In genomic region chr11:50546456-50547144, GRCm38 (mm10) we compare ENCODE assay signal across 11 mouse cellular contexts. TPM values are rescaled to one million over a fixed set of nuclear protein-coding genes. Genes with fewer than 3 reads are reported as not detected.
DNase-seq lines count a peak whose midpoint lies in the region; ATAC-seq and TF ChIP-seq lines count a peak whose summit lies in the region.
"Had no signal": no experiment of that assay in that cellular context is flagged by ENCODE, and none has a peak within 500 bp of the region (broad histone marks: within the 10 kb centered on the region; RNA-seq: fewer than 3 reads in every experiment).

No protein-coding gene starts in this region.

- no peaks in the 10 kb centered on the region for H3K27me3 ChIP-seq in cerebellum, adult 2 months (ENCODE audit: control insufficient read depth, insufficient read depth, low read length)
- H3K27me3 ChIP-seq: limb, embryonic 13.5 days had no signal

- no peak for TF ChIP-seq CTCF in cerebellum, adult 2 months (IDR thresholded peaks at IDR 0.05; ENCODE audit: borderline replicate concordance, insufficient read depth, low read depth, low read length)

- peak; percentile 14 for DNase-seq in kidney, postnatal 10 days
- DNase-seq in kidney, adult 8-10 months = no peak
- peak; percentile 36 to 54 for DNase-seq in cerebellum, adult 2 months
- peak; percentile 59 to 72 for DNase-seq in layer of hippocampus, adult 18-20 months (ENCODE audit: low spot score in 2 of 2)
- DNase-seq in right cerebral cortex, postnatal 10 days (ENCODE audit: low spot score in 2 of 2) = peak; percentile 72 to 75
- DNase-seq in urinary bladder, postnatal 10 days (ENCODE audit: low spot score) = no peak
- no peak for DNase-seq in neural tube, embryonic 10.5 days (ENCODE audit: extremely low spot score, low spot score)

- TF ChIP-seq POLR2A in cerebellum, adult 2 months (IDR thresholded peaks at IDR 0.05; ENCODE audit: borderline replicate concordance, insufficient read depth, low read length) = no peak

- no peak overlapping the region for H3K27ac ChIP-seq in cerebellum, adult 2 months (ENCODE audit: insufficient read depth, low read length)
- H3K27ac ChIP-seq: limb, embryonic 13.5 days had no signal

- ATAC-seq in CD4-positive, CD25-positive, alpha-beta regulatory T cell, adult 4 months = no peak

- H3K4me1 ChIP-seq in cerebellum, adult 2 months (ENCODE audit: control insufficient read depth, insufficient read depth, low read length) = peaks cover 14% of the 10 kb centered on the region
- H3K4me1 ChIP-seq: limb, embryonic 13.5 days had no signal

- 32% methylated on average over 11 of the region's 11 CpGs for WGBS in cerebellum, adult 2 months

- no peak overlapping the region for H3K4me3 ChIP-seq in cerebellum, adult 2 months (replicated peaks; ENCODE audit: insufficient read depth, low read depth, low read length)
- H3K4me3 ChIP-seq: limb, embryonic 13.5 days had no signal

RNA-seq across cellular contexts. Expression of gene Adamts2, which starts 55.3 kb away (rescaled TPM):
- polyA plus RNA-seq in cerebellum, adult 2 months (2012; rRNA removed) = 21.1 and 21.7 TPM in 2 replicates
- 10 to 100 TPM; 13.7 to 16.8 TPM for total RNA-seq in layer of hippocampus, adult 18-20 months (2021)
- not detected for polyA plus RNA-seq in CD4-positive, CD25-positive, alpha-beta regulatory T cell, adult 4 months (2017; shearing (Covaris generic))
- total RNA-seq: common myeloid progenitor, adult 5-6 weeks; MEL had no signal

Comparison
In these comparisons a context has a peak if more than half of its experiments do, and no peak if none do; other contexts are left out.
1. DNase-seq: peak in kidney, postnatal 10 days (single experiment), cerebellum, adult 2 months (2 of 2), layer of hippocampus, adult 18-20 months (2 of 2) and right cerebral cortex, postnatal 10 days (2 of 2); none in kidney, adult 8-10 months (0 of 2), urinary bladder, postnatal 10 days (single experiment) and neural tube, embryonic 10.5 days (single experiment).
2. RNA of gene Adamts2, which starts 55.3 kb away (polyA plus RNA-seq): 21.1 to 21.7 TPM in cerebellum, adult 2 months; not detected in CD4-positive, CD25-positive, alpha-beta regulatory T cell, adult 4 months; every median in the first group is over 10 times any median in the second.